Mouse (Mus musculus): ENCODE results near the gene Hbp1.

The Hbp1 gene

GRCm38 (mm10) chr12:31949759-31950658 lies at the start of gene Hbp1:
Gene Hbp1, minus strand, starts transcription at chr12:31950535.
- DNase-seq (ENCODE audit: low spot score in 2 of 2): peak; percentile 94 to 96

- DNase-seq (ENCODE audit: low spot score in 2 of 2): no peak
Measured at GRCm38 (mm10) chr12:31998706-31999105, 48.4 kb upstream of the Hbp1 start.

GRCm38 (mm10) chr12:31997328-31997878 lies 47.1 kb upstream of the Hbp1 start:
- no peak for DNase-seq (ENCODE audit: low spot score in 2 of 2)

- no peak for DNase-seq (ENCODE audit: low spot score in 2 of 2)
Measured at GRCm38 (mm10) chr12:31996877-31997276, 46.5 kb upstream of the Hbp1 start.

GRCm38 (mm10) chr12:31990575-31990974 lies 40.2 kb upstream of the Hbp1 start:
- DNase-seq (ENCODE audit: low spot score in 2 of 2): no peak

GRCm38 (mm10) chr12:31989726-31990125 lies 39.4 kb upstream of the Hbp1 start:
- no peak for DNase-seq (ENCODE audit: low spot score in 2 of 2)

GRCm38 (mm10) chr12:31986463-31986862 lies 36.1 kb upstream of the Hbp1 start:
- peak in 1 of 2 experiments; percentile 45 for DNase-seq (ENCODE audit: low spot score in 2 of 2)

- DNase-seq (ENCODE audit: low spot score in 2 of 2): peak in 1 of 2 experiments; percentile 38
Measured at GRCm38 (mm10) chr12:31985738-31986137, 35.4 kb upstream of the Hbp1 start.

- DNase-seq (ENCODE audit: low spot score in 2 of 2): peak in 1 of 2 experiments; percentile 56
Measured at GRCm38 (mm10) chr12:31984664-31985063, 34.3 kb upstream of the Hbp1 start.

- peak in 1 of 2 experiments; percentile 52 for DNase-seq (ENCODE audit: low spot score in 2 of 2)
Measured at GRCm38 (mm10) chr12:31984206-31984605, 33.9 kb upstream of the Hbp1 start.

- DNase-seq (ENCODE audit: low spot score in 2 of 2): peak in 1 of 2 experiments; percentile 40
Measured at GRCm38 (mm10) chr12:31983769-31984168, 33.4 kb upstream of the Hbp1 start.

- DNase-seq (ENCODE audit: low spot score in 2 of 2): peak in 1 of 2 experiments; percentile 49
Measured at GRCm38 (mm10) chr12:31983238-31983637, 32.9 kb upstream of the Hbp1 start.

- DNase-seq (ENCODE audit: low spot score in 2 of 2): no peak
Measured at GRCm38 (mm10) chr12:31977613-31978195, 27.4 kb upstream of the Hbp1 start.

GRCm38 (mm10) chr12:31976544-31976943 lies 26.2 kb upstream of the Hbp1 start:
- no peak for DNase-seq (ENCODE audit: low spot score in 2 of 2)

GRCm38 (mm10) chr12:31973473-31974172 lies 23.3 kb upstream of the Hbp1 start:
- DNase-seq (ENCODE audit: low spot score in 2 of 2): peak; percentile 91 to 94

- DNase-seq (ENCODE audit: low spot score in 2 of 2): no peak
Measured at GRCm38 (mm10) chr12:31971547-31971946, 21.2 kb upstream of the Hbp1 start.

- no peak for DNase-seq (ENCODE audit: low spot score in 2 of 2)
Measured at GRCm38 (mm10) chr12:31969111-31969510, 18.8 kb upstream of the Hbp1 start.

- DNase-seq (ENCODE audit: low spot score in 2 of 2): peak in 1 of 2 experiments; percentile 58
Measured at GRCm38 (mm10) chr12:31967536-31967935, 17.2 kb upstream of the Hbp1 start.

GRCm38 (mm10) chr12:31966405-31966804 lies 16.1 kb upstream of the Hbp1 start:
- peak in 1 of 2 experiments; percentile 33 for DNase-seq (ENCODE audit: low spot score in 2 of 2)

GRCm38 (mm10) chr12:31965517-31966212 lies 15.3 kb upstream of the Hbp1 start:
- DNase-seq (ENCODE audit: low spot score in 2 of 2): no peak

GRCm38 (mm10) chr12:31964074-31964473 lies 13.7 kb upstream of the Hbp1 start:
- DNase-seq (ENCODE audit: low spot score in 2 of 2): no peak

Data from spleen, postnatal 4 days (tissue).